Mouse (Mus musculus): ENCODE results near the gene Dhx16. TPM values are rescaled to one million over a fixed set of nuclear protein-coding genes. Genes with fewer than 3 reads are reported as not detected.

Gene Dhx16
- polyA plus RNA-seq, 2 experiments: 25.5 to 46.0 TPM

DNA sequence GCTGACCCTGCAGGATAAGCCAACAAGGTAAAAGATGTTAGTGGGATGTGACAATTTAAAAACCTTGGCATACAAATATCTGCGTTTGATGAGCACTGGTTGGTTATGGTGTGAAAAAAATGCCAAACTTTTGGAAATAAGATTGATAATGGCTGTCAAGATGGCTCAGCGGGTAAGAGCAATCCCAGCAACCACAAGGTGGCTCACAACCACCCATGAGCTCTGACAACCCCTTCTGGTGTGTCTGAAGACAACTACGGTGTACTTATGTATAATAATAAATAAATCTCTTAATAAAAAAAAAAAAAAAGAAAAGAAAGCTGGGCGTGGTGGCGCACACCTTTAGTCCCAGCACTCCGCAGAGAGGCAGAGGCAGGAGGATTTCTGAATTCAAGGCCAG lies 35.4 kb downstream of the Dhx16 start:
- DNase-seq (ENCODE audit: low read depth in 3 of 3, low spot score in 3 of 3): no peak
- TF ChIP-seq EP300 (IDR thresholded peaks at IDR 0.05; ENCODE audit: low read depth) (no peak), CTCF (IDR thresholded peaks at IDR 0.05; ENCODE audit: low read depth) (peak; percentile 29; the same call in 1 of the 2 replicates)
- Histone ChIP-seq H3K4me1 (replicated peaks; ENCODE audit: control insufficient read depth in 2 of 2, insufficient read depth in 2 of 2, low read length in 1 of 2) (peaks cover 11 to 21% of the 10 kb centered on the region in 2 experiments), H3K27me3 (ENCODE audit: control insufficient read depth, insufficient read depth, low read length) (no peaks in the 10 kb centered on the region), H3K36me3 (replicated peaks; ENCODE audit: control insufficient read depth, insufficient read depth, low read depth) (peaks cover 33% of the 10 kb centered on the region), H3K9me3 (ENCODE audit: control insufficient read depth, low read length) (no peaks in the 10 kb centered on the region), H3K4me3 (ENCODE audit: insufficient read depth in 1 of 2, low read depth in 2 of 2, low read length in 2 of 2) (peak overlapping the region; percentile 85 to 88; a peak in 3 of 4 replicates), H3K9ac (replicated peaks) (peak overlapping the region; percentile 78; the same call in 1 of the 2 replicates), H3K27ac (no peak overlapping the region), H3K4me2 (ENCODE audit: low read depth) (peak overlapping the region; percentile 66)
- 50% methylated on average over 6 of the region's 6 CpGs for WGBS (ENCODE audit: insufficient replicate concordance)
- ATAC-seq (ENCODE audit: insufficient read depth): no peak

DNA sequence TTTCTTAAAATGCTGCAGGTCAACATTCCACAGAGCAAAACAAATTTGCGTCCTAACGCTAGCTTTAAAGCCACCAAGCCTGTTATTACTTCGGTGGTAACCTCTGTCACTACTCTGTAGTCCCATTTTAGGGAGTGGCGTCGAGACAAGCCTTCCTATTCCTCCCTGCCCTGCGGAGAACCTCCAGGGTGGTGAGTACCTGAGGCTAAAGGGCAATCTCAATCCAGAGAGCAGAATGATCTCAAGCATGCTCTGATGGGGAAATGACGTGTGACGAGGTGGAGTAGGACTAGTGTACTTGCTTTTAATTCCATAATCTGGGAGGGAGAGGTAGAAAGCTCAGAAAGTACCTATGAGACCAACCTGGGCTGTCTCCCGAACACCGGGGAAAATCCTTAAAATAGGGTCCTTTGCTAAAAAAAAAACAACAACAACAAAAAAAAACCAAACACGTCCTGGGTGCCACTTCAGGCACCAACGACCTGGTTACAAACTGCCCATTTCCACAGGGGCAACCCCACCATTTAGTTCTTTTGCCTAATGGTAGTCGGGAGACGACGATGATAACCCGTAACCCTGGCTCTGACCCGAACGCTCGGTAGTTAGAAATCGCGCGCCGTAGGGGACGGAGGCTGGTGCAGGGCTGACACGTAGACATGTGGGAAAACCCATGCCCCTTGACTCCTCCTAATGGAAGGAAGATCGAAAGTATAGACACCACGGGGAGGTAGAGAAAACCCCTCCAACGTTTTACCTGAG lies 36.1 kb downstream of the Dhx16 start:
- peak overlapping the region; percentile 78 for H3K9ac ChIP-seq (replicated peaks)
- H3K27ac ChIP-seq: peak overlapping the region; percentile 61
- peaks cover 33% of the 10 kb centered on the region for H3K36me3 ChIP-seq (replicated peaks; ENCODE audit: control insufficient read depth, insufficient read depth, low read depth)
- peak overlapping the region; percentile 85 to 88 for H3K4me3 ChIP-seq (ENCODE audit: insufficient read depth in 1 of 2, low read depth in 2 of 2, low read length in 2 of 2)
- DNase-seq (ENCODE audit: low read depth in 3 of 3, low spot score in 3 of 3) (no peak), ATAC-seq (ENCODE audit: insufficient read depth) (peak; percentile 3)
- no peaks in the 10 kb centered on the region for H3K27me3 ChIP-seq (ENCODE audit: control insufficient read depth, insufficient read depth, low read length)
- peaks cover 16 to 25% of the 10 kb centered on the region in 2 experiments for H3K4me1 ChIP-seq (replicated peaks; ENCODE audit: control insufficient read depth in 2 of 2, insufficient read depth in 2 of 2, low read length in 1 of 2)
- WGBS (ENCODE audit: insufficient replicate concordance): 1% methylated on average over 28 of the region's 28 CpGs
- TF ChIP-seq CTCF (IDR thresholded peaks at IDR 0.05; ENCODE audit: low read depth) (no peak), EP300 (IDR thresholded peaks at IDR 0.05; ENCODE audit: low read depth) (no peak)
- H3K9me3 ChIP-seq (ENCODE audit: control insufficient read depth, low read length): no peaks in the 10 kb centered on the region
- H3K4me2 ChIP-seq (ENCODE audit: low read depth): peak overlapping the region; percentile 66

DNA sequence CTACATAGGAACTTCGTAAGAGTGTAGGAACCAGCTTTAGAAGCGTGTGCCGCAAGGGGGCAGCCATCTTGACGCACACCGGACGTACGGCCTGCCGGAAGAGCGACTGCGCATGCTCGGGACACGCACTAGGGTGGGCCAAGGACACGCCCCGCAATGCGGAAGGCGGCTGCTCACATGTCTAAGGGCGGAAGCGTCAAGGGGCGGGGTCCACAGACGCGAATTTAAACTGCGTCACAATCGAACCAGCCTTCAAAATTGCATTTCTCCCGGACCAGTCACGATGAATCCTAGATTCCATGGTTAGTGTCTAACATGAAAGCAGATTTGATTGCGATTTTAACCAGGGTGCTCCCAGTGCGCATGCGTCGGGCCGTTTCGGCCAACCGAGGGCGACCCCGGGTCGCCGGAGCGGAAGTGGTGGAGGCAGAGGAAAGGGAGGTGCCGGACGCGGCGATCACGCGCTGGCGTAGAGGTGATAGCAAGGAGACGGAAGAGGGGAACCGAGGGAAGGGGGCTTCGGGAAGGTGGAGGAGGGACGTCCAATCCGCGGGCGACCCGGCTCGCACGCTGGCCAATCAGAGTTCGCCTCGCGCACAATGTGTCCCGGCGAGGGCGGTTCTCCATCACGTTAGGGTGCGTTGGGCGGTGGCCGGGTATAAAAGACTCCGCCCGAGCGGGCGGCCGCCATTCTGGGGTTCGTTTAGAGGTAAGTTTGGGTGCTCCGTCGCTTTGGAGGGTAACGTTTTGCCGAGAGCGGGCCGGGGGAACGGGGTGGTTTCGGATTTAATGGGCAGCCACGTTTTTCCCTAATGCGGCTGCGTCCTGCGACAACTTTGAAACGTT lies 36.9 kb downstream of the Dhx16 start, which contains the start of the genes Mrps18b and Ppp1r10:
TSS of gene Mrps18b (minus strand) at position 93 of the 846 bp plus-strand sequence.
TSS of gene Ppp1r10 (plus strand) at position 138 of the 846 bp plus-strand sequence.
- Histone ChIP-seq H3K9me3 (ENCODE audit: control insufficient read depth, low read length) (no peaks in the 10 kb centered on the region), H3K27me3 (ENCODE audit: control insufficient read depth, insufficient read depth, low read length) (no peaks in the 10 kb centered on the region), H3K27ac (peak within 1 kb of the TSS; percentile 97), H3K4me1 (replicated peaks; ENCODE audit: control insufficient read depth in 2 of 2, insufficient read depth in 2 of 2, low read length in 1 of 2) (peaks cover 22 to 31% of the 10 kb centered on the region in 2 experiments), H3K9ac (replicated peaks) (peak within 1 kb of the TSS; percentile 100), H3K4me3 (ENCODE audit: insufficient read depth in 1 of 2, low read depth in 2 of 2, low read length in 2 of 2) (peak within 1 kb of the TSS; percentile 86 to 88), H3K4me2 (ENCODE audit: low read depth) (peak within 1 kb of the TSS; percentile 96), H3K36me3 (replicated peaks; ENCODE audit: control insufficient read depth, insufficient read depth, low read depth) (peaks cover 29% of the 10 kb centered on the region)
- under 1% methylated on average over 83 of the region's 83 CpGs for WGBS (ENCODE audit: insufficient replicate concordance)
- DNase-seq (ENCODE audit: low read depth in 3 of 3, low spot score in 3 of 3) (peak; percentile 97 to 98 (median 98)), ATAC-seq (ENCODE audit: insufficient read depth) (peak; percentile 86)
- TF ChIP-seq EP300 (IDR thresholded peaks at IDR 0.05; ENCODE audit: low read depth): peak; percentile 62; the same call in 1 of the 2 replicates
- peak; percentile 81 for TF ChIP-seq CTCF (IDR thresholded peaks at IDR 0.05; ENCODE audit: low read depth)

DNA sequence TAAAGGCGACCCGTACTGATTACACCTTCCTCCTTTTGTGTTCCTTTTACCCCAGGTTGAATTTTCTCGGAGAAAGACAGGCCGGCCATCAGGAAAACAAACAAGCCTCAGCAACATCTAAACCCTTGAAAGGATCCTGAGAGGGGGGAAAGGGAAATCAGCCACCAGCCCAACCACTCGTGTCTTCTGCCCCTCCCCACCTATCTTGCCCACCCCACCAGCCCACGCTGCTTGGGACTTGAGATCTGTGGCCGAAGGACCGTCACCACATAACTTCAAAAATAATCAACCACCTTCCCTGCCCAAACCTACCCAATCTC lies 37.5 kb downstream of the Dhx16 start:
- no peak for TF ChIP-seq CTCF (IDR thresholded peaks at IDR 0.05; ENCODE audit: low read depth)
- no peak for TF ChIP-seq EP300 (IDR thresholded peaks at IDR 0.05; ENCODE audit: low read depth)
- ATAC-seq (ENCODE audit: insufficient read depth) (no peak), DNase-seq (ENCODE audit: low read depth in 3 of 3, low spot score in 3 of 3) (no peak)
- WGBS (ENCODE audit: insufficient replicate concordance): under 1% methylated on average over 8 of the region's 8 CpGs
- Histone ChIP-seq H3K9me3 (ENCODE audit: control insufficient read depth, low read length) (no peaks in the 10 kb centered on the region), H3K4me1 (replicated peaks; ENCODE audit: control insufficient read depth in 2 of 2, insufficient read depth in 2 of 2, low read length in 1 of 2) (peaks cover 22 to 33% of the 10 kb centered on the region in 2 experiments), H3K4me2 (ENCODE audit: low read depth) (peak overlapping the region; percentile 96), H3K27me3 (ENCODE audit: control insufficient read depth, insufficient read depth, low read length) (no peaks in the 10 kb centered on the region), H3K27ac (peak overlapping the region; percentile 97), H3K4me3 (ENCODE audit: insufficient read depth in 1 of 2, low read depth in 2 of 2, low read length in 2 of 2) (peak overlapping the region; percentile 86 to 88), H3K36me3 (replicated peaks; ENCODE audit: control insufficient read depth, insufficient read depth, low read depth) (peaks cover 26% of the 10 kb centered on the region), H3K9ac (replicated peaks) (peak overlapping the region; percentile 100)
